Mouse (Mus musculus) brain, adult 2 months (tissue): ENCODE data around the gene Shroom4.
"Not testable (repeated sequence)": the region's sequence is repeated elsewhere in the genome, so short reads cannot be mapped to it uniquely, and the experiment has no call there.

Source experiments
- DNase-seq: peaks from one replicate; pipeline ENCODE4 v3.0.0; 2011; ENCODE audit warnings: low read depth, low spot score

Gene Shroom4

GRCm38 (mm10) chrX:6399626-6400397 is at the start of gene Shroom4:
Shroom4 (plus strand) TSS chrX:6399854.
- DNase-seq = peak; percentile 81

- no peak for DNase-seq
These were observed 42.8 kb upstream of the Shroom4 start for GRCm38 (mm10) chrX:6356876-6357275.

- DNase-seq = peak; percentile 16
These were observed 42.0 kb upstream of the Shroom4 start for GRCm38 (mm10) chrX:6357503-6358114.

GRCm38 (mm10) chrX:6368822-6369221 is 30.8 kb upstream of the Shroom4 start:
- DNase-seq = no peak

- no peak for DNase-seq
These were observed 28.9 kb upstream of the Shroom4 start for GRCm38 (mm10) chrX:6370706-6371105.

GRCm38 (mm10) chrX:6393861-6394260 is 5.8 kb upstream of the Shroom4 start:
- no peak for DNase-seq

GRCm38 (mm10) chrX:6399193-6399592 is 461 bp upstream of the Shroom4 start:
- no peak for DNase-seq

GRCm38 (mm10) chrX:6400398-6401020 is 855 bp downstream of the Shroom4 start:
- DNase-seq = peak; percentile 39

- DNase-seq = no peak
These were observed 3.3 kb downstream of the Shroom4 start for GRCm38 (mm10) chrX:6402921-6403320.

GRCm38 (mm10) chrX:6409114-6409513 is 9.5 kb downstream of the Shroom4 start:
- no peak for DNase-seq

- no peak for DNase-seq
These were observed 15.8 kb downstream of the Shroom4 start for GRCm38 (mm10) chrX:6415412-6415811.

GRCm38 (mm10) chrX:6415936-6416335 is 16.3 kb downstream of the Shroom4 start:
- DNase-seq = no peak

GRCm38 (mm10) chrX:6418140-6418539 is 18.5 kb downstream of the Shroom4 start:
- no peak for DNase-seq

GRCm38 (mm10) chrX:6435260-6435659 is 35.6 kb downstream of the Shroom4 start:
- DNase-seq = no peak

GRCm38 (mm10) chrX:6446422-6446821 is 46.8 kb downstream of the Shroom4 start:
- no peak for DNase-seq

- peak; percentile 44 for DNase-seq
These were observed 48.3 kb downstream of the Shroom4 start for GRCm38 (mm10) chrX:6448001-6448400.

- no peak for DNase-seq
These were observed 53.6 kb downstream of the Shroom4 start for GRCm38 (mm10) chrX:6453220-6453619.

GRCm38 (mm10) chrX:6469251-6469650 is 69.6 kb downstream of the Shroom4 start:
- not testable (repeated sequence) for DNase-seq

GRCm38 (mm10) chrX:6472563-6472962 is 72.9 kb downstream of the Shroom4 start:
- DNase-seq = not testable (repeated sequence)

GRCm38 (mm10) chrX:6475177-6475576 is 75.5 kb downstream of the Shroom4 start:
- DNase-seq = peak; percentile 30

GRCm38 (mm10) chrX:6482268-6482667 is 82.6 kb downstream of the Shroom4 start:
- DNase-seq = no peak

- no peak for DNase-seq
These were observed 84.2 kb downstream of the Shroom4 start for GRCm38 (mm10) chrX:6483817-6484216.

GRCm38 (mm10) chrX:6490433-6490832 is 90.8 kb downstream of the Shroom4 start:
- no peak for DNase-seq
